Mouse (Mus musculus) heart, adult 2 months (tissue): Measurements from ENCODE around the gene Igfbp6.

Experiments
- CTCF ChIP-seq: fragments of 200-600 bp; IDR thresholded peaks from 2 replicates; pipeline ENCODE4 v1.8.1; 2022; ENCODE audit warnings: antibody characterized with exemption, mild to moderate bottlenecking, moderate library complexity
- EP300 ChIP-seq: fragments of 200-500 bp; IDR thresholded peaks from 2 replicates; pipeline ENCODE4 v1.6.1; 2011; ENCODE audit warnings: low read depth, low read length, control low read depth; ENCODE audit not compliant: insufficient read depth

GRCm38 (mm10) chr15:102112181-102112580, 32.0 kb upstream of the Igfbp6 start:
- TF ChIP-seq CTCF, result no peak
- TF ChIP-seq EP300, result no peak
